Mouse (Mus musculus): ENCODE data around the gene Slc28a3.

The Slc28a3 gene

GRCm38 (mm10) chr13:58560497-58561138 is 50.1 kb downstream of the Slc28a3 start:
- no peak for DNase-seq

- no peak for DNase-seq
These were observed 52.5 kb downstream of the Slc28a3 start for GRCm38 (mm10) chr13:58558216-58558615.

GRCm38 (mm10) chr13:58556018-58556417 is 54.7 kb downstream of the Slc28a3 start:
- DNase-seq, result no peak

DNA sequence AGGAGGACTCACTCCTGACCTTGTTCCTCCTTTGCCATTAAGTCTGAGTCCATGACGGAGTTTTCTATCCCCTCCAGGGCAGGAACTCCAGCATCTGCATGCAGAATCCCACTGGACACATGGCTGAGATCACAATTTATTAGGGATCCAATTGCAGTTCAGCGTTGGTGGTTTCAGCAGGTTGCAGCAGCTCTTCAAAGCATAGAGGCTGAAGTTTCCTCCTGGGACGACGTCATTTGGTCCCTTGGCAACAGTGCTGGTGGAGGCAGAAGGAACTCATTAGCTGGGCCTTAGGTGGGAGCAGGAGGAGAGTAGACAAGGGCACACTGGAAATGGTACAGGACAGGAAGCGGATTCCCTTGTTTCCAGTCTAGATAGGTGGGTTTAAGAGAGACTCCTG is 55.1 kb downstream of the Slc28a3 start:
- DNase-seq, result no peak

- no peak for DNase-seq
These were observed 58.8 kb downstream of the Slc28a3 start for GRCm38 (mm10) chr13:58551924-58552323.

DNA sequence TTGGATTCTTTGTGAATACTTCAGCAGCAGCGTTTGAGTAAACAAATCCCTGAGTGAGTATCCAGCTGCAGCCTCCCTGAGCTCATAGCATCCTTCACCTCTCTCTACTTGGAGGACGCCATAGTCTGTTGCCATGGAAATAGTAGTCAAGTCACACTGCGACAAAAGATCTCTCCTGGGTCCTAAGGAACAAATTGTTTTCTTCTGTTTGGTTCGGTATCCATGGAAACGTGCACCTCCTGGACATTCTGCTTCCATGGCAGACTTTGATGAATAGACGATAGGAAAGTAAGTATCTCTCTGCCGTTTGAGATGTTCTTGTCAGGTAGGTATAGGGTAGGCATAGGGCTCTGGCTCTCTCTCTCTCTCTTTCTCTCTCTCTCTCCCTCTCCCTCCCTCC is 63.1 kb downstream of the Slc28a3 start:
- DNase-seq, result no peak

GRCm38 (mm10) chr13:58543688-58544408 is 66.8 kb downstream of the Slc28a3 start:
- no peak for DNase-seq

DNA sequence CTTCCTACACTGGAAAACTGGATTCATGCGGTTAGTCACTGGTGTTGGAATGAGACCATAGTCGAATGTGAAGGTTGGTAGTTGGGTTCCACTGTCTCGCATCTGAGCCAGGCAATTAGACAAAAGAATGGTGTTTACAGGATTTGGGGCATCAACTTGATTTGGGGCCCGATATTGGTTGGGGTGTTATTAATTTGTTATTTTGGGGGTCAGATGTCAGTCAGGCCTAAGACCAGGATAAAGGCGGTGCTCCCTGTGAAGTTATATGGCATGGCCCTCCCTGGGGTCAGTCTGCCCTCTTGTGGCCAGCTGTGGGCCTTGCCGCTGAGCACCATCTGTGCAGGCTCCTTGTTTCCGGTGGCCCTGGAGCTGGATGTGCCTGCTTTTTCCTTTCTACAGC is 67.6 kb downstream of the Slc28a3 start:
- peak; percentile 77 to 82 for DNase-seq

DNA sequence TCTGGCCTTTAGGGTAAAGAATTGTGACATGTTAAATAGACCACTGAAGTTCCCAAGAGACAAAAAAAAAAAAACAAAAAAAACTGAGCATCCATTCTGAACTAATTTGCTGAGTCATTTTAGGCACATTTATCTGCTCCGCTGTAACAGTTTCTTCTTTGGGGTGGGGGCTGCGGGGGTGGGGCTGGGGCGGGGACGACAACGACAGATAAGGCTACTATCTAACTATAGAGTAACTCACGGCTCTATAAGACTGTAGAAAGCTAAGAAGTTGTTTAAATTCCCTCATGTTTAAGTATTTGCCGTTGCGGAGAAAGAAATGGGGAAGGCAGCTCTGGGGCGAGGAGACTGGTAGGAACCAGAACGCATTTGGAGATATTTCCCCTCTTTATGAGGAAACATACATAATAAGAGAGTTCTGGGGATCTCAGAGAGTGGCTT is 68.1 kb downstream of the Slc28a3 start:
- no peak for DNase-seq

DNA sequence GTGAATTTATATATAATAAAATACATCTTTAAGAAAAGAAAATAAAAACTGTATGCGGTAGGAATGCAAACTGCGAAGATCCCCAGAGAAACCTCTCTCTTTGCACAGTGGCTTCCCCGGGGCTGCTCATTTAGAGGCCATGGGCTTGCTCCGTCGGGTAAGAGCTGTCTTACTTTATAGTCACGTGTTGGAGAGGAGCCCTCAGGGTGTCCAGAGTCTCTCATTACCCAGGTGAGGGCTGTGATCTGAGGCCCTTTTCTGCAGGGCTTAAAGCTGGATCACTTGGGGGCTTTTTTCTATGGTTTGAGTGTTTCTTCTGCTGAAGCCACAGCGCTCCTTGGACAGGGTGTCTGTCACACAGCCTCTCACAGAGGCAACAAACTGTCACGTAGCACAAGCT is 68.5 kb downstream of the Slc28a3 start:
- DNase-seq, result no peak

DNA sequence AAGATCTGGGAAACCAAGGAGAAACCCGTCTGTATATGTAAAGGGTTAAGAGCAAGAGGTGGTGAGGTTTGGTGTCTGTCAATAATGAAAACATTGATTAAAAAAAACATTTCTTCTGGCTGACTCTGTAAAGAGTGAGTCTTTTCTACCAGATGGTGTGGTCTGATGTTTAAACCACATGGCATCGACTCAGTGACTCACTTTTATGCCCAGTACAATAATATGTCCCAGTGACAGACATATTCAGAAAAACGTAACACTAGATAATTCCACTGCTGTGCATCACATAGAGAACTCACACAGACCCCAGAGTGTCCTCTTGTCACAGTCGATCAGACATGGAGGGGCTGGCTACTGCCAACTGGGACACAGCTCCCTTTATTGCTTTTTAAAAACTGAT is 69.1 kb downstream of the Slc28a3 start:
- DNase-seq, result no peak

DNA sequence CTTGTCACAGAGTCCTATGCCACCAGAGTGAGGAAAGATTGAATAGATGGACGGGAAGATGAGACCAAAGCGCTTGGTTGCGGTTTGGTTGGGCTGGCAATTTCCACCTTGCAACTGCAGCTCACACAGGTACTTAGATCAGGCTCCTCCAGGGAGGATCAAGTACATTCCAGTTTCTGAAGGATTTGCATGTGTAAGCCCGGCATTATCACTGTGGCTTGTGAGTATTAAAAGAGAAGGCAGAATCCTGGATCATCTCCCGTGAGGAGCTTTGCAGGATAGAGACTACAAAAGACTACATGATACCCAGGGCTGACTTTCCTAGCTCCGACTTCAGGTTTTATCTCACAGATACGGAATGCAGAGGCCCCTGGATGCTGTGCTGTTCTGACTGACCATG is 71.7 kb downstream of the Slc28a3 start:
- no peak for DNase-seq

DNA sequence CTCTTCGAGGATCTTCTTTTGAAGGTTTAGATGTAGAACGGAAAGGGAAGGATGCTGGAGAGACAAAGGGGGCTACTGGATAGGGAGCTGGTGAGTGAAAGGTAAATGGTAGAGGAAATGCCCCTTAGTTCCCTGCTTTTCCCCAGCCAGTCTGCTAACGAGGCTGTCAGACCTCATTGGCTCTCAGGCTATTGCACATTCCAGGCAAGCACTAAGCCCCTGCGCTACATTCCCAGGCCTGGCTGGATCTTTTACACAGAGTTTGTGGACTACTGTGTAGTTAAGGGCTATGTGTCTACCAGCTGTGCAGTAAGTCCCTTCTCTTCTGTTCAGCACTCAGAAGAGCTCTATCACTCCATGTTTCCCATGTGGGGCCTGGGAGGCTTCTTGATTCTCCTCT is 72.3 kb downstream of the Slc28a3 start:
- DNase-seq, result no peak

DNA sequence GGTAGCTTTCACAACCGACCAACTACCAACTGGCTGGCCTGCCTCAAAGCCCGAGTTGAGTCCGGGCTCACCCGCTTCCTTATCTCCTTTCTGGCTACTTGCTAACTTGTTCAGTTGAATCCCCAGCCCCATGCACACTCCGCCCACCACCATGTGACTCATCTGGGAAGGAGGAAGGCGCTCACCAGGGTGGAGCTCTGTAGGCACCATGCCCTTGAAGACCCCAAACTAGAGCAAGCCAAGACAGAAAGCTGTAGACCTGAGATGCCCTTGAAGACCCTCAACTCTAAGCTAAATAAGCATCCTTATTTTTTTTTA is 72.8 kb downstream of the Slc28a3 start:
- DNase-seq, result no peak

DNA sequence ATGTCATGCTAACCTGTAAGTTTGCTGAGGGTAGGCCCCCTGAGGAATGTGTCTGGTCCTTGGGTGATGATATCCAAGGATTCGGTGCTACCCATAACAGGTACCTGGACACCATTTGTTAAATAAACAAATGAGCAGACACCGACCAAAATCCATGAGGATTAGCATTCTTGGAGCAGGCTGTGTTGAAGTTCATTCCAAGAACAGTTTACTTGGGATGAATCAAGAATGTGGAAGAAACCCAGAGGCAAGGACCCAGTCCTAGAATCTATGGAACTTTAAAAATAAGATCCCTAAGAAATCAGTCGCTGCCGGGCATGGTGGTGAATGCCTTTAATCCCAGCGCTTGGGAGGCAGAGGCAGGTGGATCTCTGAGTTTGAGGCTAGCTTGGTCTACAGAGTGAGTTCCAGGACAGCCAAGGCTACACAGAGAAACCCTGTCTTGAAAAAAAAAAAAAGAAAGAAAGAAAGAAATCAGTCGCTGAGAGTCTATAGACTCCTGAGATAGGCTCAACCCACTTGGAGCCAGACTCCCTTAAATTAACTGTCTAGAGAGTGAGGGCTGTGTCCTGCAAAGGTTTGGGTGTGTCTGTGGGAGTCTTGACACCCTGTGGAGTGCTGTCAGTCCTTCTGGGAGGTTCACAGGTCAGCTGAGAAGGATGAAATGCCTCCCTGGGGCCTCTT is 73.3 kb downstream of the Slc28a3 start:
- DNase-seq, result no peak

DNA sequence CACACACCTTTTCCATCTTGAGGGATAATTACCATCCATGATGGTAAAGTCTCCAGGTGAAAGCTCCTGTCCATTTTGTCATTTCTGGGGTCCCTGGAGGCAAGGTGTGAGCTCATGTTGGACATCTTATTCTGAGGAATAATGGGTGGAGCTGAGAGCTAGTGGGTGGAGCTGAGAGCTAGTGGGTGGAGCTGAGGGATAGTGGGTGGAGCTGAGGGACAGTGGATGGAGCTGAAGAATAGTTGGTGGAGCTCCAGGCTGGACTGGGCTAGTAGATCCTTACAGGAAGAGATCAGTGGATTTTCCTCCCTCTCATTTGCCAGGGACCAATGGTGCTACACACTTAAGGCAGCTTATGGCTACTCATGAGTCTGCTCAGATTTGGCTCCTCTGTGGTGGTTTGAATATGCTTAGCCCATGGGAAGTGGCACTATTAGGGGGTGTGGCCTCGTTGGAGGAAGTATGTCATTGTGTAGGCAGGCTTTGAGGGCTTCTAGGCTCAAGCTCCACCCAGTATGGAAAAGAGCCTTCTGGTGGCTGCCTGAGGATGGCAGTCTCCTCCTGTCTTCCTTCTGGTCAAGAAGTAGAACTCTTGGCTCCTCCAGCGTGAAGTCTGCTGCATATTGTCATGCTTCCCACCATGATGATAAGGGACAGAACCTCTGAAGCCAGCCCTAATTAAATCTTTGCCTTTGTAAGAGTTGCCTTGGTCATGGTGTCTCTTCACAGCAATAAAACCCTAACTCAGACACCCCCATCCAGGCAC is 74.0 kb downstream of the Slc28a3 start:
- DNase-seq, result no peak

DNA sequence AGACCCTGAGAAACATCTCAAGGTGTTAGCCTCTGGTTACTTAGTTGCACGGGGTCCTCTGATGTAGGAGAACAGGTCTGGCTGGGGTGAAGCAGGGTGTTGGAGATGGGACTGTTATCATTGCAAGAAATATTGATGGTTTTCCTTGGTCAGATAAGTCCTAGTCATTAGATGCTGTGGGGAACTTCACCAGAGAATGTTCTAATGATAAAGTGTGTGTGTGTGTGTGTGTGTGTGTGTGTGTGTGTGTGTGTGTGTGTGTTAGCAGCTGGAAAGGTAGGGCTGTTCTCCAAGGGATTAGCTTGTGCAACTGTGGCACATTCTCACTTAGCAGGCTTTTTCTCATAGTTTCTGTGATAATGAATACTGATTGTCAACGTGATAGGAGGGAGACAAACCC is 75.4 kb downstream of the Slc28a3 start:
- no peak for DNase-seq

- no peak for DNase-seq
These were observed 75.8 kb downstream of the Slc28a3 start for GRCm38 (mm10) chr13:58534861-58535260.

DNA sequence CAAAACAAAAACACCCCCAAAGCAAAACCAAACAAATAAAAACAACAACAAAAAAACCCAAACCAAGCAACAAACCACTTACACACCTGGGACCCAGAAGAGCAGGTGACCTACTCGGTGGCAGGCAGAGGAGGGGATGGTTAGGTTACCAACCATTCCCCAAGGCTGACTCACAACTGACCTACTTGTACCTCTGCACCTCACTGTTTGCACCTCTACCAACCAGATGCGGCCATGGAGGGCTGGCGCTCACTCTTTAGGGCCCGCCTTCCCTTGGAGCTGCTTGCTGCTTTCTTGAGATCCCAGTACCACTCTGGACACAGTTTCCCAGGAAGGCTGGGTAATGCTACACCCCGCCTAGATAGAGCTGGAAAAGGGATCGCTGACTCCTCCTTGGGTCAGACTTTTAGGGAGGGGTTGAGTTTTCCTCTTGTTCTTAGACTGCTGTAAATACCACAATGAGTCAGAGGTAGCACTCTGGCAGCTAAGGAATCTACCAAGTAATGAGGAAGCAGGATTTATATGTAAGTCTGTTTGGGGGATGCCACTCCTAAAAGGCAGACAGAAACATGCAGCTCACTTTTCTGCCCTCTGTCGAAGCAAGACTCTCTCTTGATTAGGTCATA is 76.3 kb downstream of the Slc28a3 start:
- no peak for DNase-seq

DNA sequence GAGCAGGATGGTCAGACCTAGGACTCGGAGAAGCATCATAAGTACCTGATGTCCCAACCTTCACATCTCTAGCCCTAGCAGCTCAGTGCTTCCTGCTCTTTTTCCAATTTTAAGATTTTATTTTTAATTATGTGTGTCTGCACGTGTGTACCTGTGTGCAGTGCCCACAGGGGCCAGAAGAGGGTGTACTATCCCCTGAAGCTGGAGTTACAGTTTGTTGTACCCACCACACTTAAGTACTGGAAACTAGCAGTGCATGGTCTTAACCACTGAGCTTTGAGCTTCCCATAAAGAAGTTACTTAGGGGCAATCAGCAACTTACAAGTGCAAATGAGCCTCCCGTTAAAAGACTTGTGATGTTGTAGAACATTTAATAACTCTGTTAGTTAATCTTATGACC is 86.1 kb downstream of the Slc28a3 start:
- DNase-seq, result no peak

GRCm38 (mm10) chr13:58523761-58524117 is 86.9 kb downstream of the Slc28a3 start:
- DNase-seq, result no peak

DNA sequence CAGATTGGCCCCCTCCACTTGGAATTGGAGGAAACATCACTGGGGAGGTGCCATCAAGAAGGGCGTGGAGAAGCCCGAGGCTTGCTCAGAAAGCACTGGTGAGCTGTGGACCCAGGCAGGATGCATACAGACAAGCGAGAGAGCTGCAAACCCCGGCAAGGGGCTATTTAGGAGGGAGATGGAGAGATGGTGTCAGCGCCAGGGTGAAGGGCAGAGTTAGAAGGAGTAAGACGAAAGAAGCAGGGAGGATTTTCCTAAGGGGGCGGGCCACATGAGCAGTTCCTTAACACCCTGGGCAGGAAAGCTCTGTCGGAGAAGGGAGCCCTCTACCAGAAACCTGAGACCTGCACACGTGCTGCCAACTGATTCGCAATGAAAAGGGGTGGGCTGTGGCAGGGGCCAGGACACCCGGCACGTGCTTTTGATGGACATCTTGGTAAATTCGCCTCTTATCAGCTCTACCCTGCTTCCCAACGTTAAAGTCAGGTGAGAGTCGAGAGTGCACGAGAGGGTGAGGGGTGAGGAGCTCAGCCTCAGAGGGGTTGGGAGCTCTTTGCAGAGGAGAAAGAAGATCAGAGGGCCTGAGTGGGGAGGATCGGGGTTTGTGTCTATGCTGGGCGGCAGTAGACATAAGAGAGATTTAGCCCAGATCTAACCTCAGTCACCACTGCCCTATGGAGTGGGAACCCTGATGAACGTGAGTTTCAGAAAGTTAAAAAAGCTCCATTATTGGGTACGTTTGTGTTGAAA is 87.5 kb downstream of the Slc28a3 start:
- DNase-seq, result no peak
